Mouse (Mus musculus): ENCODE results near the gene Oma1. TPM values are rescaled to one million over a fixed set of nuclear protein-coding genes. Genes with fewer than 3 reads are reported as not detected.

Oma1 gene
- 10 to 100 TPM; 21.5 to 23.0 TPM for total RNA-seq (2021)
- long read RNA-seq, experiment 1, transcript Oma1-201 (9 exons, 1,915 nt), result major isoform, 36 of 43 reads
- long read RNA-seq, experiment 1, partial matches to known transcripts, result 2 of 43 reads
- long read RNA-seq, experiment 1, other reads (novel, unspliced or antisense), result 5 of 43 reads
- long read RNA-seq, experiment 2, transcript Oma1-201 (9 exons, 1,915 nt), result major isoform, 14 of 18 reads
- long read RNA-seq, experiment 2, partial matches to known transcripts, result 1 of 18 reads
- long read RNA-seq, experiment 2, other reads (novel, unspliced or antisense), result 3 of 18 reads

GRCm38 (mm10) chr4:103313587-103314525, at the start of gene Oma1:
Oma1 (plus strand) TSS chr4:103313812.
- peak; percentile 99 to 100 for DNase-seq

DNA sequence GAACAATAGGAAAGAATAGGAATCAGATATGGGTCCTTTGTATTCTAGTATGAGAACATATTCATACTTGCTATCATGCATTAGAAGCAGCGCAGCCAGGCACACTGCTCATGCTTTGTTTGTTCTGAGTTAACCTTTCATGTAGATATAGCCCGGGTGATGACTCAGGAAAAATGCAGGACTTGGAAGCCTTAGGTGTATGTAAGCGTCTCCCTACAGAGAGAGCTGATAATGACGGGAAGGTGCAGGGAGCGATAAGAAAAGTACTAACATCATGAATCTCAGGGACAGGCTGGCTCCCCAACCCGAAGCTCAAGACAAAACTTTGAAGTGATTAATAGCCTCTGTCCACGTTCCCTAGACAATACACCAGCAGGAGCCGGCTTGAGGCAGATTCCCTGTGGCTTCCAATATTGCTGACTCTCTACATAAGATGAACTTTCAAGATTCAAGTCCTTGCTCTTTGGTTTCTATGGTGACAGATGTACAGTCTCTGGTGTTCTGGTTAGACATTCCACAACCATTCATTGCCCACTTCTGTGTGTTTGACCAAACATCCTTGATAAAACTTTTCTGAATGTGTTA, 49.7 kb upstream of the Oma1 start:
- DNase-seq, result no peak

DNA sequence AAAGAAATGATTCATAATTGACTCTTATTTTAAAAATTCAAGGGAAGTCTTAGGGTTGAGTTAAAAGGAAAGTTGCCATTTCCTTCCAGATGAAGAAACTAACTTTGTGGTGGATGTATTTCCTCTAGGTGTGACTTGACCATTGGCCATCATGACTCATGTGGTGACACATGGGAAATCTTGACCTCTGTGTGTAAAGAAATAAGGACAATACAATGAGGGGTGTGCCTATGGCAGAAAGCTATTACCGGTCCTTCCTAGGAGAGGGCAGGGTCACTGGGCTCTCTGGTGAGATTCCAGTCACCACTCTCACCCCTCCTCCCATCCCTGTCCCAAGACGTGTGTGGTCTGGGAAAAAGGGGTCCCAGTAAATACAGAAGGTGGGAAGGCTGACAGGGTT, 48.4 kb upstream of the Oma1 start:
- no peak for DNase-seq

DNA sequence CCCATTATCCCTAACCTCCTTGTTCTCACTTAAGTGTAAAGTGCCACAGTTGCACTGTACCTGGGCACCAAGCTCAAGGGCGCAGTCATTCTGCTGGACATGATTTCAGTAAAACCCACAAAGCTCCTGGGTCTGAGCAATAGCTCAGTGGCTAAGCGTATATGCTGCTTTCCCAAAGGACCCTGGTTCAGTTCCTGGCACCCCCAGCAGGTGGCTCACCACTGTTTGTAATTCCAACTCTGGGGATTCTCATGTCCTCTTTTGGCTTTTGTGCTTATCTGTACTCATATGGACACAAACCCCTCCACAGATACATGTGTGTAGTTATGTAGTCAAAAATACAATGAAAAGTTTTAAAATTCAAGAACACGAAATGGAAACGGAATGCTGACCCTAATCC, 44.3 kb upstream of the Oma1 start:
- no peak for DNase-seq

GRCm38 (mm10) chr4:103273021-103273420, 40.6 kb upstream of the Oma1 start:
- DNase-seq, result no peak

DNA sequence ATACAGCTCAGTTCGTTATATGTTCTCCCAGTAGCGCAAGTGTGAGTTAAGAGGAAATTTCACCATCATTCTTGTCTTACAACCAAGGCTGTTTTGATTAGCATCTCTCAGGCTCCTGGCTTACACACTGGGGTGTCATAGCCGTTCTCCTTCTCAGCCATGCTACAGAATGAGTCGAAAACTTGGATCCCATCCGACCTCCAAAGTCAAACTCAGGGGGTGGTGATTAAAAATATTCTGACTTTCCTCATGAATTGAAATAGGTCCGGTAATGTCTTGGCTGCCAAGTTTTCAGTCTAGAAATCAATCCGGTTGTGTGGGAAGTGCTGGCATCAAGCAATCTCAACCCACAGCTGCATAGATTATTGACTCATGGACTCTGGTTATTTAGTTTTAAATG, 25.3 kb upstream of the Oma1 start:
- DNase-seq, result no peak

DNA sequence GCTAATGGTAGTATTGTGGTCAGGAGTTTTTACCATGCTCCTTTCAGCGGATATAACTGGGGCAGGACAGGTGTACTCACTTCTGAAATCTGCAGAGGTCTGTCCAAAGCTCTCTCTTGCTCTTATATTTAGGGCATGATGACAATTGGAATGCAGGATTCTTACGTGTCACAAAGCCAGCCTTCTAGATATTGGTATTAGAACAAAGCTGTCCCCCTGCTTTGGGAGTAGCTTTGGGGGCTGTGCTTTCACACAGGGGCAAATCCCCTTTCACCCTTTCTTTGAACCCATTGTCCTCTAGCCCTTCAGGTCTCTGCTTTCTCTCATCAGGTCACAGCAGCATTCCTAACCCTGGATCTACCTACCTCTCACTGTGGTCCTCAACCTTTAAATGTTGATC, 22.8 kb upstream of the Oma1 start, which contains the start of gene 4921539E11Rik:
4921539E11Rik (minus strand) TSS at position 101 of the 400 bp plus-strand sequence.
- no peak for DNase-seq

- DNase-seq, result peak in 1 of 2 experiments; percentile 7
Measured at GRCm38 (mm10) chr4:103299342-103299741, 14.3 kb upstream of the Oma1 start.

DNA sequence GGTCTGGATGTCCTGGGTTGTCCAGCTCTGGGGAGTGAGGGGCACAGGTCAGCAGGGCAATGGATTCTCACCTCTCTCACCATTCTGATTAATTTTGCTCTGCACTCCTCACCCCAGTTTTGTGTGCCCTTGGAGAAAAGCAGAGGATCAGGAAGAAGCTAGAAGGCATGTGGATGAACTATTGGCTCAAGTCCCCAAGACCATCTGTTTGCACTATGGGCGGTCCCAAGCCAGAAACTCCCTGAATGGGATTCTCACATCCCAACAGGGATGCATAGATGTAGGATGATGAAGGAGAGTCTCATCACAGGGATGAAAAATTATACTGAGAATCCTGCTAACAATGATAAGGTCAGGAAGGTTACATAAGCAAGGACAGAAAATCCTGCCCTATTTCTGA, 9.8 kb upstream of the Oma1 start:
- DNase-seq, result no peak

GRCm38 (mm10) chr4:103314526-103314910, 906 bp downstream of the Oma1 start:
- DNase-seq, result no peak

- no peak for DNase-seq
Measured at GRCm38 (mm10) chr4:103315861-103316260, 2.2 kb downstream of the Oma1 start.

DNA sequence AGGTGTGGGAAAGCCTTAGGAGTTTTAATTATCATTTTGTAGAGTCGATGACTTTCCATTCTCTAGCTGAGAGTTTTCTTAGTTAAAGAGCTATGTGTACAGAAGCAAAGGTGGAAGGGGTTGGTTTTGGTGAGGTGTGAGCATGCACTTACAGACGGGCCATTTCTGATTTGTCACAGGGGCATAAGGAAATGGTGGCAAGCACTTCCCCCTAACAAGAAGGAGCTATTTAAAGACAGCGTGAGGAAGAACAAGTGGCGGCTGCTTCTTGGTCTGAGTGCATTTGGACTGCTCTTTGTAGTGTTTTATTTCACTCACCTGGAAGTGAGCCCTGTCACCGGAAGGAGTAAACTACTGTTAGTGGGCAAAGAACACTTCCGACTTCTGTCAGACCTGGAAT, 7.8 kb downstream of the Oma1 start:
- no peak for DNase-seq

DNA sequence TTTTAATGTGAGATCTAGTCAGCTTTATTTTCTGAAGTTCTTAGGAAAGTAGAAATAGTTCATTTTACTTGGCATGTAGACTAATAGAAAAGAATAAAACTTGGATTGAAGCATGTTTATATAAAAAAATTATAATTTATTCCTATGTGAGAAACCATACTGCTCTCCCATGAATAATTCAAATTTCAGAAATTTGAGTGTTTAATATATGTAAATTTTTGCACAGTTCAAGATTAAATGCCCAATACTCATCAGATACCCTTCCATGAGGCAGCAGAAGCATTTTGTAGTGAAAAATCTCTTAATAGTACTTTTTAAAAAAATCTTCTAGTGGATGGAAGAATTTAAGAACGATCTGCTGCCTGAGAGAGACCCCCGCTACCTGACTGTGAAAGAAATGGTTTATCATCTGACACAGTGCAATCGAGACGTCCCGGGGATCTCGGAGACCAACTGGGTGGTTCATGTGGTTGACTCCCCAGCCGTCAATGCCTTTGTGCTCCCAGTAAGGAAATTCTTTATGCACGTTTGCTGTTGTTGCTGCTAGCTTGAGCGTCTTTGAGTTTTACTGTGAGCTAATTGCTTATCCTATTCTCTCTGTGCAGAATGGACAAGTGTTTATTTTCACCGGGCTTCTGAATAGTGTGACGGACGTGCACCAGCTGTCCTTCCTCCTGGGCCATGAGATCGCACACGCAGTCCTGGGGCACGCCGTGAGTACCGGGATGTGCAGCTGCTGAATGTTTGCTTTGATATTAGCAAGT, 11.3 kb downstream of the Oma1 start:
- DNase-seq, result no peak

DNA sequence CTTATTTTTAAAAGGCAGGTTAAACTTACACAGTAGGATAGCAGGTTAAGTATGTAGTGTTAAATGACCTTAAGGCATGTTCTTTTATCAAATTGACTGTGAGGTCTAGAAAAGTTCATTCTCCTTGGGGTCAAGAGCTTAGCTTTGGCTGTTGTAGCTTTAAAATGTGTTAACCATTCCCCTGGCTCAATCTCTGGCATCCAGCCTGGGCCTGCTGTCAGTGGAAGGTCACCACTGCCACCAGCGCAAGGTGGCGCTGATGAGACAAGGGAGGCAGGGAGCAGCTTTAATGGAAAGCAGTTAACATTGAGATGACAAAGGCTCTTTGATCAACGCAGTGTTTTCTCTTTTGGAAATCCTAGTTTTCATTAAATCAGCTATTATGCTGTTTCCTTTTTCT, 13.4 kb downstream of the Oma1 start:
- DNase-seq, result peak; percentile 83 to 85

GRCm38 (mm10) chr4:103329348-103329747, 15.7 kb downstream of the Oma1 start:
- DNase-seq, result no peak

DNA sequence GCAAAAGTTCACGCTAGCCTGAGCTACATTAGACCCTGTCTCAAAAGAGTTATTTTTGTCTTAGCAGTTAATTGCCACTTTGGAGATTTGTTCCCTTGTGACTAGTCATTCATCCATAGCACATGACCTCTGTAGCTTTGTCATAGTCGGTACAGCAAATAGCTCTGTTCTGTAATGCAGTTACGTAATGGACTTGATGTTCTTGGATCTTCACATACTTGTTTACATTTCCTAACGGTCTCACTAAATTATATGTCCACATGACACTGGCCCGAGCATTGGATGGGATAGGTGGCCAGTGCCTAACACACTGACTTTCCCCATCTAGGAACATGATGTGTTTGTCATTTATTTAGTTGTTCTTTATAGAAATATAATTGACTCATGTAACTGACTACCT, 21.5 kb downstream of the Oma1 start:
- DNase-seq, result no peak

GRCm38 (mm10) chr4:103340726-103341125, 27.1 kb downstream of the Oma1 start:
- no peak for DNase-seq

GRCm38 (mm10) chr4:103341620-103342019, 28.0 kb downstream of the Oma1 start:
- no peak for DNase-seq

DNA sequence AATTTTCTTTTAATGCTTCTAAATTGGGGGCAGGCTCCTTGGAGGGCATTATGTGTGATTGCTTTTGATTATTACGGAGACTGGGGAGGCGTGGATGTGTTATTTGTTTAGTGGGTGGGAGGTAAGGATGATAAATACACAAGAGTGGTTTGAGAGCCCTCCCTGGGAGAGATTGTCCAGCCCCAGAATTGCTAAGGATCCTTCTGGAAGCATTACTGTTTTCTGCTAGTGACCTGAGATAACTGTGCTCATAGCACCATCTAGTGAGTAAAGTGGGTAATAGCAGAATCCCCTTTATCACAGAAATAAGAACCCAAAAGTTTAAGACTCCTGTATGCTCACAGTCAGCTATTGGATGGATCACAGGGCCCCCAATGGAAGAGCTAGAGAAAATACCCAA, 32.4 kb downstream of the Oma1 start:
- no peak for DNase-seq

- no peak for DNase-seq
Measured at GRCm38 (mm10) chr4:103346849-103347248, 33.2 kb downstream of the Oma1 start.

DNA sequence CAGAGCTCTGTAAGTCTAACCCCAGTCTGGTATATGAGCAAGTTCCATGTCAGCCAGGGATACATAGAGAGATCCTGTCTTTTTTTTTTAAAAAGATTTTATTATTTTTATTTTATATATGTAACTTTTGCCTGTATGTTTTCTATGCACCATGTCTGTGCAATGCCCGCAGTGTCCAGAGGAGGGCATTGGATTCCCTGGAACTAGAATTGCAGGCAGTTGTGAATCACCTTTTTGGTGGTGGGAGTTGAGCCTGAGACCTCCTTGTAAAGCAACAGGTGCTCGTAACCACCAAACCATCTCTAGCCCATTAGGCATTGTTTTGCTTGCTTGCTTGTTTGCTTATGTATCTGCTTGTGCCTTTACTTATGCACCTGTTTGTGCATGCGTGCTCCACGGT, 35.6 kb downstream of the Oma1 start:
- peak; percentile 15 to 25 for DNase-seq

GRCm38 (mm10) chr4:103352926-103353325, 39.3 kb downstream of the Oma1 start:
- no peak for DNase-seq
